Mouse (Mus musculus): Measurements from ENCODE around the gene Slc6a6. TPM values are rescaled to one million over a fixed set of nuclear protein-coding genes. Genes with fewer than 3 reads are reported as not detected.

The Slc6a6 gene
- polyA plus RNA-seq, 1 experiment from 2014 or later: 45.6 TPM

DNA sequence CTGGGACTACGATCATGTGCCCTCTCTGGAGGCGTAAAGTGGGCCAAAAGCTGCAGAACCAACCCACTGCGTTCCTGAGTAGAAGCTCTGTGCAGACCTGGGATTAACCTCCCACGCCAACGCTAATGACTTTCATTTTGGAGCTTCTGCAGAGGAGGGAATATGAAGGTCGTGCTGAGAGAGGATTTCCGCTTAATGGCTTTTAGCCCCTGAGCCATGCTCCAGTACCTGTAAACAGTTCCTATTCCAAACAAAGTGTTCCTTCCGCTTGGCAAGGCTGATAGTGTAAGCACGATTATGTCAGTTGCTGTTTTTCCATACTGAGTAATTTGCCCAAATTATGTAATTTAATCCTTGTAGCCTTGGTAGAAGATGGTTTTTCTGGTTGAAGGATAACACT, 33.6 kb upstream of the Slc6a6 start:
- DNase-seq (ENCODE audit: low spot score, missing footprints) (peak; percentile 77), ATAC-seq (ENCODE audit: low FRiP score) (no peak)
- H3K4me1 ChIP-seq (ENCODE audit: control insufficient read depth, insufficient read depth, low read length): no peaks in the 10 kb centered on the region
- no peaks in the 10 kb centered on the region for H3K27me3 ChIP-seq (ENCODE audit: control insufficient read depth, insufficient read depth, low read length)
- H3K4me3 ChIP-seq (ENCODE audit: low read depth, low read length): no peak overlapping the region
- H3K27ac ChIP-seq (ENCODE audit: low read depth, low read length): no peak overlapping the region
- H3K4me2 ChIP-seq: no peak overlapping the region
- WGBS: 88% methylated on average over 9 of the region's 9 CpGs
- H3K9me3 ChIP-seq (ENCODE audit: control insufficient read depth, low read length): no peaks in the 10 kb centered on the region
- no peaks in the 10 kb centered on the region for H3K36me3 ChIP-seq (ENCODE audit: control insufficient read depth, insufficient read depth, low read length)
- H3K9ac ChIP-seq (ENCODE audit: low read length): no peak overlapping the region

DNA sequence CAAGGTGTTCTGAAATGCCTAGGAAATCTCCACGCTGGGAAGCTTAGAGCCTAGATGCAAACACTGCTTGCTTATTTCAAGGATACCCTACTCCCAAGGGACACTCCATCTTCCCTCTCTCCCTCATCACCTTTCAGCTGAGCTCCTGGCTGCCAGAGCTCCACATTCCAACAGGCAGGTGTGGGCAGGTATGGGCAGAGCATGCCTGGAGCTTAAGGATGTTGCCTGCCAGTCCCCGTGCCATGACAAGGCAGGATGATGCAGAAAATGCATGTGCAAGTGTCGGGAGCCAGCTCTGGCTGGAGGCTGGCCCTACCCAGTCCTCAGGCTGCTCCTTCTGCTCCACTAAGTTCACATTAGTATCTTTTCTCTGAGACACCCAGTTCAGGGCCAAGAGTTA, 31.6 kb upstream of the Slc6a6 start:
- Histone ChIP-seq H3K4me2 (no peak overlapping the region), H3K27ac (ENCODE audit: low read depth, low read length) (no peak overlapping the region), H3K36me3 (ENCODE audit: control insufficient read depth, insufficient read depth, low read length) (no peaks in the 10 kb centered on the region), H3K9me3 (ENCODE audit: control insufficient read depth, low read length) (no peaks in the 10 kb centered on the region), H3K9ac (ENCODE audit: low read length) (no peak overlapping the region), H3K4me3 (ENCODE audit: low read depth, low read length) (no peak overlapping the region), H3K4me1 (ENCODE audit: control insufficient read depth, insufficient read depth, low read length) (no peaks in the 10 kb centered on the region), H3K27me3 (ENCODE audit: control insufficient read depth, insufficient read depth, low read length) (no peaks in the 10 kb centered on the region)
- DNase-seq (ENCODE audit: low spot score, missing footprints): no peak
- 86% methylated on average over 3 of the region's 3 CpGs for WGBS
- ATAC-seq (ENCODE audit: low FRiP score): no peak

DNA sequence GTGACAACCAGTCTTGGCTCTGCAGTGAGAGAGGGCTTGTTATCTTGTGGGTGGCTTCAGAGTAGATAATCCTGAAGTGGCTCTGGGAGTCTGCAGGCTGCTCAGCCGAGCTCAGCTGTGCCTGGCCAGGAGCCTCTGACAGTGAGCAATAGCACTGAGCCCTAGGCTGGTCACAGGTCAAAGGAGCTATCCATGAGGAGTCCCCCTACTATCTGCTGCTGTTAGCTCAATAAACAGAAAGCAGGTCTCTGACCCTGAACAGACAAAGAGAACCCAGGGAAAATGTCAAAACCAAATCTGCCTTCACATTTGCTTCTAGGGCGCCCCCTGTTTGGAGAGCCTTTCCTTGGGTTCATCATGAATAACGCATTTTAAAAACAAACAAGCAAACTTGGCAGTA, 28.6 kb upstream of the Slc6a6 start:
- H3K36me3 ChIP-seq (ENCODE audit: control insufficient read depth, insufficient read depth, low read length): no peaks in the 10 kb centered on the region
- WGBS: 40% methylated on average over 3 of the region's 3 CpGs
- no peaks in the 10 kb centered on the region for H3K9me3 ChIP-seq (ENCODE audit: control insufficient read depth, low read length)
- no peak overlapping the region for H3K27ac ChIP-seq (ENCODE audit: low read depth, low read length)
- no peak overlapping the region for H3K4me3 ChIP-seq (ENCODE audit: low read depth, low read length)
- no peaks in the 10 kb centered on the region for H3K27me3 ChIP-seq (ENCODE audit: control insufficient read depth, insufficient read depth, low read length)
- DNase-seq (ENCODE audit: low spot score, missing footprints) (no peak), ATAC-seq (ENCODE audit: low FRiP score) (no peak)
- no peak overlapping the region for H3K9ac ChIP-seq (ENCODE audit: low read length)
- H3K4me1 ChIP-seq (ENCODE audit: control insufficient read depth, insufficient read depth, low read length): no peaks in the 10 kb centered on the region
- no peak overlapping the region for H3K4me2 ChIP-seq

DNA sequence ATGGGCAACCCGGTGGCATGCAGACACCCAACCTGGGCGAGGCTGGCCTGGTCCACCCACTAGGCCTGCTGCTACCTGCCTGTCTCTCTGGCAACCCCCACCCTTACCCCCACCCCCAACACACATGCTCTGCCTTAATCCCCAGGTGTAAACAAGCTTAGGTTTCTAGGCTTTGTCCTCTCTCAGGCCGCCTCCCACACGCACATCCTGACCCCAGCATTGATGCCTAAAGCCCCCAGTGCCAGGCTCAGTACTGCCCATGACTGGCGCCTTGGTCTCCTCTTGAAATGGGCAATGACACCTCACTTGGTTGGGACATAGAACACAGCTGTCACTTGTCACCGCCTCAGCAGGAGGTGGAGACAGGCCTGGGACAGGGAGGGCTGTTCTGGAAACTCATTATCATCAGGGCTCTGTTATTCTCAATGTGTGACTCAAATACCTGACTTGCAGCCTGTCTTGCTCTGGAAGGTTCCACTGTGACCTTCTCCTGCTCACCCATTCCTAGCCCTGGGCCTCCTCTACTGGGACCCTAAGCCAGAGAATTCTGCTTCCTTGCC, 27.9 kb upstream of the Slc6a6 start:
- Histone ChIP-seq H3K36me3 (ENCODE audit: control insufficient read depth, insufficient read depth, low read length) (no peaks in the 10 kb centered on the region), H3K9ac (ENCODE audit: low read length) (no peak overlapping the region; the same call in 1 of the 2 replicates), H3K27me3 (ENCODE audit: control insufficient read depth, insufficient read depth, low read length) (no peaks in the 10 kb centered on the region), H3K4me2 (no peak overlapping the region), H3K4me1 (ENCODE audit: control insufficient read depth, insufficient read depth, low read length) (no peaks in the 10 kb centered on the region), H3K27ac (ENCODE audit: low read depth, low read length) (no peak overlapping the region), H3K4me3 (ENCODE audit: low read depth, low read length) (no peak overlapping the region), H3K9me3 (ENCODE audit: control insufficient read depth, low read length) (no peaks in the 10 kb centered on the region)
- DNase-seq (ENCODE audit: low spot score, missing footprints) (no peak), ATAC-seq (ENCODE audit: low FRiP score) (no peak)
- WGBS: 49% methylated on average over 6 of the region's 6 CpGs

DNA sequence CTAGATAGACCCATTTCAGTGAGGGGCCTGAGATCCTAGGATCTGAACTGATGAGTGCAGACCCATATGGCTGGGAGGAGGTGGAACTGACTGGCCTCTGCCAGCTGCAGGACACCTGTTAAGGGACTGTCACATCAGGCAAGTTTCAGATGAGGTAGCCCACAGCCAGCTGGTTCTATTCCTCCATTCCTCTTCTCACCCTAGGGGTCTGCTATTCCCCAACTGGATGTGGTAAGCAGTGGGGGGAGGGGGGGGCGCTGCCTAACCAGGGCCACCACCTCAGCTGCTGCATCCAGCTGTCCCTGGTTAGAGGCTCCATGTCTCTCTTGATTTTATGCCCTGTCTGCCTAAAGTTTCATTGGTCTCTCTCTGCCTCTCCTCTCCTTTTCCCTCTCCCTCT, 25.6 kb upstream of the Slc6a6 start:
- Histone ChIP-seq H3K9me3 (ENCODE audit: control insufficient read depth, low read length) (no peaks in the 10 kb centered on the region), H3K4me1 (ENCODE audit: control insufficient read depth, insufficient read depth, low read length) (no peaks in the 10 kb centered on the region), H3K9ac (ENCODE audit: low read length) (no peak overlapping the region), H3K27me3 (ENCODE audit: control insufficient read depth, insufficient read depth, low read length) (no peaks in the 10 kb centered on the region), H3K36me3 (ENCODE audit: control insufficient read depth, insufficient read depth, low read length) (no peaks in the 10 kb centered on the region), H3K4me3 (ENCODE audit: low read depth, low read length) (no peak overlapping the region), H3K4me2 (no peak overlapping the region), H3K27ac (ENCODE audit: low read depth, low read length) (no peak overlapping the region)
- ATAC-seq (ENCODE audit: low FRiP score) (no peak), DNase-seq (ENCODE audit: low spot score, missing footprints) (no peak)
- 20% methylated on average over 1 of the region's 1 CpGs for WGBS

DNA sequence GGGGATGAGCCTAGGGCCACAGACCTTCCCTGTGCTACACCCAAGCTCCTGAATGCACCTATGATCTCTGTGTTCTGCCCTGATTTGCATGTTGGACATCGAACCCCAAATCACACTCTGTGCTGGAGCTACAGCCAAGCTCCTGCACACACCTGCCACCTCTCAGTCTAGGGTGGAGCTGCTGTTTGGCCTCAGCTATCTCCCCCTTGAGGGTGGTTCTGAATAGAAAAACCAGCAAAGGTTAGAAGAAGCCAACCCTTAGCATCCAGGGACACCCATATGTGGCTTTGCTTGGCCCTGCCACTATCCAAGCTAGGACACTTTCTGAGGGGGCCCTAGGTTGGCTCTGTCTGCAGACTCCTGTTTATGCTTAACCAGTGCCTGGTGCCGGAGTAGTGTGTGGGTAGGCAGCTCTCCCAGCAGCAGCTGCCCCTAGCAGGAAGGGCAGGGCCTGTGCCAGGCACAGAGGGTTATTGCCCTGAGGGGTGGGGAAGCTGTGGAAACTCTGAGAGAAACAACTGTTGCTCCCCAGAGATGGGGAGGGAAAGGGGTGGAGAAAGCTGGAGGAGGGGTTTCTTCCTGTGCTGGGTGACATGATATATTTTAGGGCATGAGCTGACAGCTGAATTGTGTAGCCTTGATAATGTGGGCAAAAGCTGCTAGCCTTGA, 23.9 kb upstream of the Slc6a6 start:
- WGBS: 75% methylated on average over 2 of the region's 2 CpGs
- H3K4me3 ChIP-seq (ENCODE audit: low read depth, low read length): no peak overlapping the region
- no peaks in the 10 kb centered on the region for H3K36me3 ChIP-seq (ENCODE audit: control insufficient read depth, insufficient read depth, low read length)
- H3K27me3 ChIP-seq (ENCODE audit: control insufficient read depth, insufficient read depth, low read length): no peaks in the 10 kb centered on the region
- H3K9me3 ChIP-seq (ENCODE audit: control insufficient read depth, low read length): no peaks in the 10 kb centered on the region
- H3K4me2 ChIP-seq: no peak overlapping the region
- no peak overlapping the region for H3K9ac ChIP-seq (ENCODE audit: low read length)
- no peak for DNase-seq (ENCODE audit: low spot score, missing footprints)
- H3K4me1 ChIP-seq (ENCODE audit: control insufficient read depth, insufficient read depth, low read length): no peaks in the 10 kb centered on the region
- H3K27ac ChIP-seq (ENCODE audit: low read depth, low read length): no peak overlapping the region
- ATAC-seq (ENCODE audit: low FRiP score): no peak

DNA sequence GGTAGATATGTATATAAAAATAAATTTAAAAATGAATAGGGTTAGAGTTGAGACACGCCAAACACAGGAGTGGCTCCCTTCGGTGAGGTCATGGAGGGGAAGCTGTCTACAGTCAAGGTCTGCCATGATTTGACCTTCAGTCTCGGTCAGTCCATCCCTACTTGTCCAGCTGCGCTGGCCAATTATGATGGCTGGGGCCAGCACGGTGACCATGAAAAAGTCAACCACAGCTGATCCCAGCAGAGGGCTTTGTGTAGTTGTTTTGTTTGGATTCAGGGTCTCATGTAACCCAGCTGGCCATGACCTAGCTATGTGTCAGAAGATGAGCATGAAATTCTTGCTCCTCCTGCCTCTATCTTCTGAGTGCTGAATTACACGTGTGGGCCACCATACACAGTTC, 21.6 kb upstream of the Slc6a6 start:
- Histone ChIP-seq H3K36me3 (ENCODE audit: control insufficient read depth, insufficient read depth, low read length) (no peaks in the 10 kb centered on the region), H3K4me2 (no peak overlapping the region), H3K9ac (ENCODE audit: low read length) (no peak overlapping the region), H3K4me1 (ENCODE audit: control insufficient read depth, insufficient read depth, low read length) (no peaks in the 10 kb centered on the region), H3K4me3 (ENCODE audit: low read depth, low read length) (no peak overlapping the region), H3K9me3 (ENCODE audit: control insufficient read depth, low read length) (no peaks in the 10 kb centered on the region), H3K27ac (ENCODE audit: low read depth, low read length) (no peak overlapping the region), H3K27me3 (ENCODE audit: control insufficient read depth, insufficient read depth, low read length) (no peaks in the 10 kb centered on the region)
- no peak for DNase-seq (ENCODE audit: low spot score, missing footprints)
- 78% methylated on average over 6 of the region's 6 CpGs for WGBS
- no peak for ATAC-seq (ENCODE audit: low FRiP score)

DNA sequence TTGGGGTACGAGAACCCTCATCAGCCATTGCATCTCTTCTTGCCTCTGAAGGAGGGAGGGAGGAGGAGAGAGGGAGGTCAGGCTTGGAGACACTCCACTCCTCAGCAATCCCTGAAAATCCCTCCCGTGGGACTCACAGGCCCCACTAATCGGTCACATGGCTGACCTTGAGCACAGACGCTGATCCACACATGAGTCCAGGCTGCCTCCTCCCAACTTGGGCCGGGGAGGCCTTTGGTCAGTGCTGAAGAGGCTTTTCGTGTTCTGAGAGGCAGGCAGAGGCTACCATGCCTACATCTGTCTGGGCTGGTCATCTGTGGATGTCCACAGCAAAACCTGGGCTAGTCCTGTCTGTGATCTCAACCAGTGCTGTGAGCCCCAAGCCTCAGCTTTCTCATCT, 20.2 kb upstream of the Slc6a6 start:
- no peak overlapping the region for H3K4me3 ChIP-seq (ENCODE audit: low read depth, low read length)
- ATAC-seq (ENCODE audit: low FRiP score): no peak
- H3K4me2 ChIP-seq: no peak overlapping the region
- DNase-seq (ENCODE audit: low spot score, missing footprints): no peak
- H3K36me3 ChIP-seq (ENCODE audit: control insufficient read depth, insufficient read depth, low read length): no peaks in the 10 kb centered on the region
- no peak overlapping the region for H3K27ac ChIP-seq (ENCODE audit: low read depth, low read length)
- H3K9me3 ChIP-seq (ENCODE audit: control insufficient read depth, low read length): no peaks in the 10 kb centered on the region
- H3K27me3 ChIP-seq (ENCODE audit: control insufficient read depth, insufficient read depth, low read length): no peaks in the 10 kb centered on the region
- H3K4me1 ChIP-seq (ENCODE audit: control insufficient read depth, insufficient read depth, low read length): no peaks in the 10 kb centered on the region
- H3K9ac ChIP-seq (ENCODE audit: low read length): no peak overlapping the region
- 83% methylated on average over 6 of the region's 6 CpGs for WGBS

DNA sequence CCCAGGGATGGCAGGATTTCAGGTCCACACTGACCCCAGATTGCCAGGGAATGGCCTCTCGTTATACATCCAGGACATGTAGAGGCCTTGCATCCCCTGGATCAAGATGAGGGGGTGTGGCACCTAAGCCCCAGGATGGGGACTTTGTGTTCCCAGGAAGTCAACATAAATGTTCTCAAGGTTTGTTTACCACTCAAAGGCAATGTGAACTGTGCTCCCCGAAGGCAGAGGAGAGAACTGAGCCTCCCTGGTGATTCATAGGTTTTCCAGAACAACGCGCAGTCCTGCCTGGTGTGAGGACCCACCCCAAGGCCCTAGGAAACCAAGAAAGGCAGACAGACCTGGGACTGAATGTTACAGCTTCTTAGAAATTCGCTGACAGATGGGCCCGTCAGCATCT, 18.6 kb upstream of the Slc6a6 start:
- Histone ChIP-seq H3K4me2 (no peak overlapping the region), H3K27me3 (ENCODE audit: control insufficient read depth, insufficient read depth, low read length) (no peaks in the 10 kb centered on the region), H3K9ac (ENCODE audit: low read length) (no peak overlapping the region), H3K4me1 (ENCODE audit: control insufficient read depth, insufficient read depth, low read length) (no peaks in the 10 kb centered on the region), H3K36me3 (ENCODE audit: control insufficient read depth, insufficient read depth, low read length) (no peaks in the 10 kb centered on the region), H3K9me3 (ENCODE audit: control insufficient read depth, low read length) (no peaks in the 10 kb centered on the region), H3K27ac (ENCODE audit: low read depth, low read length) (no peak overlapping the region), H3K4me3 (ENCODE audit: low read depth, low read length) (no peak overlapping the region)
- no peak for ATAC-seq (ENCODE audit: low FRiP score)
- 89% methylated on average over 6 of the region's 6 CpGs for WGBS
- DNase-seq (ENCODE audit: low spot score, missing footprints): no peak

All from midbrain, embryonic 11.5 days (tissue).